Mouse (Mus musculus): ENCODE data around the gene Ren1.

DNA sequence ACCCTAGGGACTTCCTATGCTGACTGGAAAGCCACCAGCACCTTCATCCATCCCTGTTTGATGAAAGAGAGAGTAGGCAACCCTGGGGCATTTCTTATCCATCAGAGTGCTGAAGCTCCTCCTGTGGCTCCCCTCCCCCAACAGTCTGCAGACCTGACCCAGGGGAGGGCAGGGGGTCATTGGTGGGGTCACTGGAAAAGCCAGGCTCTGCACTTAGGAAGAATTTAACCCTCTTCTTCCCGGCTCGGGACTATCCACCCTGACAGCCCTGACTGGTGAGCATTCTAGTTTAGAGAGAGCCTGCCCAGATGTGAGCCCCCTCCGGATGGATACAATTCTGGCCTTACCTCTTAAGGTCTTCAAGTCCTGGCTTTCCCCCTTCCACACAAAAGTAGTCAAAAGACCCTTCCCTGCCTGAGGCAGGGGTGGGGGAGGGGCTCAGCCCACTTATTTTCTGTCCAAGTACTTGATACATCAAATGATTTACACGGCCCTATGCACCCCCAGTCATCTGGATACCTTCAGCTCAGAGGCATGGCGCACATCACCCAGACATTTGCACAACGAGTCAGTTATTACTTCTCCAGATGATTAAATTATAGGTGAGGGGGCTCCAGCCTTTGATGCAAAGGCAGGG is 58.7 kb downstream of the Ren1 start:
- TF ChIP-seq CTCF (IDR thresholded peaks at IDR 0.05; ENCODE audit: control insufficient read depth, insufficient read depth, low read length) (no peak), POLR2A (IDR thresholded peaks at IDR 0.05; ENCODE audit: borderline replicate concordance, control insufficient read depth, low read depth, low read length) (no peak)

All from bone marrow, adult 2 months (tissue).